Mouse (Mus musculus) limb, embryonic 14.5 days (tissue): Measurements from ENCODE around the gene 4931406C07Rik. TPM values are rescaled to one million over a fixed set of nuclear protein-coding genes. Genes with fewer than 3 reads are reported as not detected.

Experiments
- ATAC-seq: fragments of 200-750 bp; cut with Nextera tagmentation; 2 replicates; pipeline ENCODE4 v1.8.0; 2017; ENCODE audit warnings: low read depth, moderate number of reproducible peaks, moderate TSS enrichment; ENCODE audit not compliant: low FRiP score
- DNase-seq: peaks from one replicate; pipeline ENCODE4 v3.0.0-alpha.2; 2015; ENCODE audit warnings: low spot score
- H3K27ac ChIP-seq: fragments of 300-500 bp; sonication (generic); replicated peaks from 2 replicates; pipeline ENCODE4 v1.5.1; 2014; ENCODE audit warnings: low read depth, mild to moderate bottlenecking, low read length, moderate library complexity, mixed read lengths
- H3K27me3 ChIP-seq: fragments of 300-500 bp; sonication (generic); 2 replicates; pipeline ENCODE4 v1.6.1; 2014; ENCODE audit warnings: low read length, mixed read lengths; ENCODE audit not compliant: control insufficient read depth, insufficient read depth
- H3K36me3 ChIP-seq: fragments of 300-500 bp; sonication (generic); 2 replicates; pipeline ENCODE4 v1.6.1; 2014; ENCODE audit warnings: mild to moderate bottlenecking, low read length, moderate library complexity, mixed read lengths; ENCODE audit not compliant: control insufficient read depth, insufficient read depth
- H3K4me1 ChIP-seq: fragments of 300-500 bp; sonication (generic); 2 replicates; pipeline ENCODE4 v1.6.1; 2014; ENCODE audit warnings: antibody characterized with exemption, low read length, mixed read lengths; ENCODE audit not compliant: control insufficient read depth, insufficient read depth
- H3K4me2 ChIP-seq: fragments of 300-500 bp; sonication (generic); replicated peaks from 2 replicates; pipeline ENCODE4 v1.6.1; 2014; ENCODE audit warnings: low read depth, mild to moderate bottlenecking, low read length, moderate library complexity; ENCODE audit not compliant: severe bottlenecking
- H3K4me3 ChIP-seq: fragments of 300-500 bp; sonication (generic); replicated peaks from 2 replicates; pipeline ENCODE4 v1.5.1; 2014; ENCODE audit warnings: low read length
- H3K9ac ChIP-seq: fragments of 300-500 bp; sonication (generic); 2 replicates; pipeline ENCODE4 v1.6.1; 2014; ENCODE audit warnings: mild to moderate bottlenecking, low read depth, low read length, moderate library complexity; ENCODE audit not compliant: severe bottlenecking
- H3K9me3 ChIP-seq: fragments of 300-500 bp; sonication (generic); 2 replicates; pipeline ENCODE4 v1.6.1; 2016; ENCODE audit warnings: low read length; ENCODE audit not compliant: control insufficient read depth
- POLR2A ChIP-seq: fragments of 200-500 bp; IDR thresholded peaks from 2 replicates; pipeline ENCODE4 v1.8.0; 2012; ENCODE audit warnings: inconsistent platforms, mild to moderate bottlenecking, moderate library complexity, borderline replicate concordance; ENCODE audit not compliant: insufficient read depth, insufficient read length; ENCODE audit errors: extremely low read depth
- WGBS: fragments of 180-500 bp; shearing (Covaris S2); extraction: QIAGEN DNeasy Blood & Tissue Kit; methylation state at CpG from one replicate; pipeline ENCODE4 v1.1.7; 2014; 5-methylcytosine and 5-hydroxymethylcytosine counted together
- polyA plus RNA-seq, 2 experiments: library from polyadenylated mRNA; depleted of rRNA in 1 of 2; stranded (reverse) in 1 of 2; unstranded in 1 of 2; fragments of >200 nt; fragmentation: Nextera tagmentation in 1 of 2; extraction: Ambion mirVana in 1 of 2; gene quantifications; 2 replicates each; pipeline versions ENCODE4 v1.2.1 to v1.2.3; 2012 to 2014

4931406C07Rik gene
- polyA plus RNA-seq, 2 experiments = 9.5 to 22.9 TPM

DNA sequence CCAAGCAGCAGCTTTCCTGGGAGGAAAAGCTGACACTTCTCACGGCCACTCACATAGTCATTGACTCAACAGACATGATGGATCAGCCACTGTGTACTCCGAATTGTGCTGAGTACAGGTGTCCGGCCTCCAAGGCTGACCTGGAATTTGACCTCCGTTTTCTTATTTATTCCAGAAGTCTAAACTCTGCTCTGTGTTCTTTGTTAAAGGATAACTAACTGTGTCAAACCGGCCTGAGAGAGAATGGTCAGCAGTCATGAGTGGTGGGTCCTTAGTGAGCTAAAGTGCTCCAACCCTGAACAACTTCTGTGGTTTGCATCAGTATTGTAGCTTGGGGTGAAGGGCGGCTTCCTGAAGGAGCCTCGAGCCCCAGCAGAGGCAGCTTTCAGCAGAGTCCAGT, 54.1 kb downstream of the 4931406C07Rik start:
- no peak overlapping the region for H3K4me3 ChIP-seq
- no peaks in the 10 kb centered on the region for H3K27me3 ChIP-seq
- H3K4me2 ChIP-seq = no peak overlapping the region
- no peaks in the 10 kb centered on the region for H3K4me1 ChIP-seq
- H3K27ac ChIP-seq = no peak overlapping the region
- WGBS = 81% methylated on average over 7 of the region's 7 CpGs
- no peaks in the 10 kb centered on the region for H3K9me3 ChIP-seq
- ATAC-seq (no peak), DNase-seq (no peak)
- no peak for TF ChIP-seq POLR2A
- no peaks in the 10 kb centered on the region for H3K36me3 ChIP-seq
- H3K9ac ChIP-seq = no peak overlapping the region

DNA sequence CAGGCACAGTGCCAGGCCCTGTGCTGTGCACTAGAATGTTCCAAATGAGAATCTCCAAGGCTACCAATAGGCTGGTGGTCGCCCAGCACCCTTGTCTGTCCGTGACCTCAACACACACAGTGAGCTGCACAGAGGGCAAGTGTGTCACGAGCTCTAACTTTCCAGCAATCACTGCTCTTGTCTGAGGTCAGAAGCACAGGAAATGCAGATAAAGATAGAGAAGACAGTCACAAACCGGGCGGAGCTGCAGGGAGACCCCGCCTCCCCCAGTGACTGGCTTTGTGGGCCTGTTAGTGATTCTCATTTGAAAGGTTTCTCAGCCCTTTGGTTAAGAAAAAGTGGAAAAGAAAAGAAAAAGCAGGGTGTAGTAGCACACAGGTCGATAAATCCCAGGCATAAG, 55.9 kb downstream of the 4931406C07Rik start:
- TF ChIP-seq POLR2A = no peak
- no peak overlapping the region for H3K4me2 ChIP-seq
- H3K36me3 ChIP-seq = no peaks in the 10 kb centered on the region
- no peaks in the 10 kb centered on the region for H3K27me3 ChIP-seq
- no peak overlapping the region for H3K27ac ChIP-seq
- H3K9me3 ChIP-seq = no peaks in the 10 kb centered on the region
- no peak overlapping the region for H3K4me3 ChIP-seq
- ATAC-seq (no peak), DNase-seq (no peak)
- WGBS = 75% methylated on average over 7 of the region's 7 CpGs
- H3K4me1 ChIP-seq = no peaks in the 10 kb centered on the region
- H3K9ac ChIP-seq = no peak overlapping the region

DNA sequence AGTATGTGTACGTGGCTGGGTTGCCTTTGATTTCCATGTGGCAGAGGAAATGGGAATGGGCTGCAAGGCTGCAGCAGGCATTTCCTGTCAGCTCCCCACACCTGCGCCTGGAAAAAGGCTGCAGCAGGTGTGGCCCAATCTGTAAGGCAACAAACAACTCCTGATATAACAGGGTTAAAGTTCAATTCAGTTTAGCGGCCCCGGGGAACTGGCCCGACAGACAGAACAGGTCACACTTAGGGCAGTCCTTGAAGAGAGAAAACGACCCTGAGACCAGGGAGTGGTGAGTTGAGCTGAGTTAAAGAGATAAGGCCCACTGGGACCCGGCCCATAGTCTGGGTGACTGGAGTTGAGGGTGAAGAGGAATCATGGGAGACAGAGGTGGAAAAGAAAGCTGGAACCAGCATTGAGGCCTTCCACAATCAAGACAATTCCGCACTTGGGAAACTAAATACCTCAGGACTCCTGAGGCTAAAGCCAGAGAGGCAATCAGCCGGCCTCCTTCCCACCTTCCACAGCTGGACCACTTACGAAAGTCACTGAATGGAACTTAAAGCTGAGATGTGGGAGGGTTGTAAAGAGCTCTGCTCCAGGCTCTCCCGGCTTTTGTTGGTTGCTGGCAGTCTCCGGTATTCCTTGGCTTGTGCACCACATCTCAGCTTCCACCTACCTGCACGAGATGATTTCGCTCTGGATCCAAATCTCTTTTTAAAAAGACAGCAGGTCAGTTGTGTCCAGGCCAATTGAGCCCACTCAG, 60.8 kb downstream of the 4931406C07Rik start:
- TF ChIP-seq POLR2A = no peak
- Histone ChIP-seq H3K4me1 (no peaks in the 10 kb centered on the region), H3K4me2 (no peak overlapping the region), H3K9me3 (no peaks in the 10 kb centered on the region), H3K9ac (no peak overlapping the region), H3K36me3 (no peaks in the 10 kb centered on the region), H3K27ac (no peak overlapping the region), H3K4me3 (no peak overlapping the region), H3K27me3 (no peaks in the 10 kb centered on the region)
- no peak for DNase-seq
- WGBS = 51% methylated on average over 14 of the region's 14 CpGs
- ATAC-seq = no peak

DNA sequence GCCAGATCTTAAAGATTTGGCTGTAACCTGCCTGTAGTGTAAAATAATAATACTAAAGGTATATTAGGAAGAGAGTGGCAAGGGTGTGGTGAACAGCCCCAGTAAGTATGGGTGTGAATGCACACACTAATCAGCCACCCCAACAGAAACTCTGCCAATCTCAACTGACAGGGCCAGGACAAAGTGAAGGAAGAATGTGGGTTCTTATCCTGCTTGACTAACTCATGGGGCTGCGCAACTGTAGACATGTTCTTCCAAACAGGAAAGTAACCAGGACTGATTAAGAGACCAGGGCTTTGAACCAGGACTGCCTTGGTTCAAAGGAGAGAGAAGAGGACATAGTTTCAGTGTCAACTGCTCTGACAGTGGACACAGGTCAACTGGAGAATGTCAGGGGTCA, 64.1 kb downstream of the 4931406C07Rik start:
- Histone ChIP-seq H3K27ac (no peak overlapping the region), H3K9me3 (no peaks in the 10 kb centered on the region), H3K4me2 (no peak overlapping the region), H3K36me3 (no peaks in the 10 kb centered on the region), H3K9ac (no peak overlapping the region), H3K4me3 (no peak overlapping the region), H3K27me3 (peaks cover 10% of the 10 kb centered on the region; the same call in 1 of the 2 replicates), H3K4me1 (no peaks in the 10 kb centered on the region)
- DNase-seq = no peak
- ATAC-seq = no peak
- WGBS = 100% methylated on average over 1 of the region's 1 CpGs
- TF ChIP-seq POLR2A = no peak

DNA sequence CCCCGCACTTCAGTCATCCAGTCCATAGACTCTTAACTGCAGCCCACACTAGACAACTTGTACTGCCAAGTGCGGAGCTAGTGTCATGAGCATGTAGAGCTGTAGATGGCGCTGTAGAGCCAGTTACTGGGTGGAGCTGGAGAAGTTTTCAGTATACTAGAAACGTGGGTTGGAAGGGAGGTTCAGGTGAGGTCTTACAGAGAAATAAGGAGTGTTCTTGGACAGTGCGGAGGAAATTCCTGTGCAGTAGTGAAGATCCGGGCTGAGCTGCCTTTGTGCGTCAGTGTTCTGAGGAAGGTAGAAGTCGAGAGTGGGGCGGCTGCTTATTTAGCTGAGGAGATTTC, 64.7 kb downstream of the 4931406C07Rik start:
- Histone ChIP-seq H3K4me3 (no peak overlapping the region), H3K27me3 (peaks cover 10% of the 10 kb centered on the region; the same call in 1 of the 2 replicates), H3K9ac (no peak overlapping the region), H3K4me2 (no peak overlapping the region), H3K27ac (no peak overlapping the region), H3K4me1 (no peaks in the 10 kb centered on the region), H3K36me3 (no peaks in the 10 kb centered on the region), H3K9me3 (no peaks in the 10 kb centered on the region)
- no peak for TF ChIP-seq POLR2A
- DNase-seq (peak; percentile 61), ATAC-seq (no peak)
- 44% methylated on average over 9 of the region's 9 CpGs for WGBS
